Mouse (Mus musculus) CD4-positive, CD25-positive, alpha-beta regulatory T cell, adult 9 weeks (primary cell): Measurements from ENCODE around the gene Hic2. TPM values are rescaled to one million over a fixed set of nuclear protein-coding genes. Genes with fewer than 3 reads are reported as not detected.

Experiments
- polyA plus RNA-seq: library from polyadenylated mRNA; unstranded; fragments of 100-300 nt; shearing (Covaris generic); gene quantifications from one replicate; pipeline ENCODE4 v1.2.1, GENCODE M21; 2017

Hic2 gene
- polyA plus RNA-seq, result 1.3 TPM

DNA sequence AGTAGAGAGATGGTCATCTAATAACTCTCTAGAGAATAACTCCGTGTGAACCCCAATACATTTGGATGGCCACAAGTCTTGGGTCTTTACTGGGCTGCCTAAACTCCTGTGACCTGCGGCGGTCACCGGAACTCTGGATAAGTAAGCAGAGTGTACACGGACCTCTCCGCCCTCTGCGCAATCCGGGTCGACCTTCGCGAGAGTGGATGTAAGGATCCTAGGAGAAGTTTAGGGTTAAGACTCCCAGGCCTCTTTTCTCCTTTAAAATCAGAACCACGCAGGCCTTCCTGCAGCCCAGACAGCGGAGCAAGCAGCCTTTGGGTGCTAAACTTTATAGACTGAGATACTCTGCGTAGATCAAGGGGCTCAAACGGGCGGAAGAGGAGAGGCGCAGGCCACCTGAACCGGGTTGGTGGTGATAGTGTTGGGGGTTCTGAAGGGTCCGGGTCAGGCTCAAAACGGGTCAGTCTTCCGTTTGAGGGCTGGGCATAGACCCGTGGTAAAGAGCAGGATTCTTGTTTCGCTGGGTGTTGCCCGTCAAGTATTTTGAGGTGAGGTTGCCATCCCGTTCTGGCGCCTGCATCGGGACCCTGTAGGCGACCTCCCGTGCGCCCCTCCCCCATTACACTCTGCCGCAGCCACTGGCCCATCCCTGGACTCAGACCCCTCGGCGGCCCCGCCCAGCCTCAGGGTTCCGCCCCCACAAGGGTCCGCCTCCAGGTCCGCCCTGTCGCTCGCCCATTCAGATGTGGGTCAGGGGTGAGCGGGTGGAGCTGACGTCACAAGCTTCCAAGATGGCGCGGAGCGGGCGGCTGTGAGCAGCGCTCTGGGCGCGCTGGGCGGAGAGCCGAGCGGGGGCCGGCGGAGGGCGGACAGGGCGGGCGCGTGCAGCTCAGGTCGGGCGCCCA is at the start of gene Hic2:
TSS of gene Hic2 (plus strand) at position 779 of the 908 bp plus-strand sequence.

DNA sequence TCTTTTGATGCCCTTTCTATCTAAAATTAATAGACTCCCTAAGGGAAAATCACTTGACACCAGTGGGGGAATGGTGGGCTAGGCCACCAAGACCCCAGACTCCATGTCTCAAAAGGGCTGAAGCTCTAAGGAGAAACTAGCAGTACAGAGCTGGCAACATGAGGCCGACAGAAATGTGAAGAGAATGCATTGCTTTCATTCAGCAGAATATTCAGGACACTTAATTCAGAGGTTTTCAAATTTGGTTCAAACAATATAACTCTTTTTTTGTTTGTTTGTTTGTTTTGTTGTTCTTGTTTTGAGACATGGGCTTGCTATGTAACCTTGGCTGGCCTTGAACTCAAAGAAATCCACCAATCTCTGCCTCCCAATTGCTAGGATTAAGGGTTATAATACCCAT is 30.8 kb upstream of the Hic2 start, which contains the start of gene Ube2l3:
TSS of gene Ube2l3 (minus strand) at position 101 of the 400 bp plus-strand sequence.

DNA sequence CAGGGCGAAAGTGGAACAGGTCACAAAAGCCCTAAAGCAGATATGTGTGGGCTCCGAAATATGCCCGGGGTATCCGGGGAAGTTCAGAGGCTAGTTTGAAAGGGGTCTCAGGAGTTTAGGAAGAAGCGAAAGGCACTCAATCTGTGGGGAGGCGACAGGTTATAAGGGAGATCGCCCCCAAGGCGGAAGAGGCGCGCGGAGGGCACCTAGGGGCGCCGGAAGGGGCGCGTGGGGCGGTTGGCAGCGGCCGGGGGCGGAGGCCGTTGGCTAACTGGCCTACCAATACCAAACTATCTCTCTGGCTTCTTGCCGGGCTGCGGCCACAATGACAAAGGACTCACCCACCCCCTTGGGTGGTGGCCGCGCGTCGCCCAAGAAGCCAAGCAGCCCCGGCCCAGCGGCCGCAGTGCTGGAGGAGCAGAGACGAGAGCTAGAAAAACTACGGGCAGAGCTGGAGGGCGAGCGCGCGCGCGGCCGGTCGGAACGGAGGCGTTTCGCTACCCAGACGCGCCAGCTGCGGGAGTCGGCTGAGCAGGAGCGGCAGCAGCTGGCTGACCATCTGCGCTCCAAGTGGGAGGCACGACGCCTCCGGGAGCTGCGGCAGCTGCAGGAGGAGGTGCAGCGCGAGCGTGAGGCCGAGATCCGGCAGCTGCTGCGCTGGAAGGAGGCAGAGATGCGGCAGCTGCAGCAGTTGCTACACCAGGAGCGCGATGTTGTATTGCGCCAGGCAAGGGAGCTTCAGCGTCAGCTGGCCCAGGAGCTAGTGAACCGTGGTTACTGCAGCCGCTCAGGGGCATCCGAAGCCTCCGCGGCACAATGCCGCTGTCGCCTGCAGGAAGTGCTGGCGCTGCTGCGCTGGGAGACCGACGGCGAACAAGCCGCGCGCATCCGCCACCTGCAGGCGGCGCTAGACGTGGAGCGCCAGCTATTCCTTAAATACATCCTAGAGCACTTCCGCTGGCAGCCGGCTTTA is 24.7 kb upstream of the Hic2 start, which contains the start of gene Rimbp3:
TSS of gene Rimbp3 (plus strand) at position 215 of the 973 bp plus-strand sequence.

DNA sequence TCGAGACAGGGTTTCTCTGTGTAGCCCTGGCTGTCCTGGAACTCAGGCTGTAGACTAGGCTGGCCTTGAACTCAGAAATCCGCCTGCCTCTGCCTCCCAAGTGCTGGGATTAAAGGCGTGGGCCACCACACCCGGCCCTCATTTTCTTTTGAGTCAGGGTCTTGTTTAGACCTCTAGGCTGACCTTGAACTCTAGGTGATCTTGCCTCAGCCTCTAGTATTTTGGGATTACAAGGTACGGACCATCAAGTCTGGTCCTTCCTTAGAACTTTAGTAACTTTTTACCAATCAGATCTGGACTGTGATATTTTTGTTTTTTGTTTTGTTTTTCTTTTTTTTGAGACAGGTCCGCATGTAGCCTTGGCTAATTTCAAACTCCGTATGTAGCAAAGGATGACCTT is 42.3 kb downstream of the Hic2 start, which contains the start of gene Tmem191c:
TSS of gene Tmem191c (plus strand) at position 357 of the 400 bp plus-strand sequence.

Other genes starting within 250 kb of the Hic2 start
- gene Ypel1, start 163.9 kb upstream of the Hic2 start, polyA plus RNA-seq, result 4.0 TPM
- 261 TPM for gene Ppil2, start 122.3 kb upstream of the Hic2 start, polyA plus RNA-seq
- gene 2610318N02Rik, start 108.4 kb upstream of the Hic2 start, polyA plus RNA-seq, result 6.1 TPM
- 21.2 TPM for gene Sdf2l1, start 101.2 kb upstream of the Hic2 start, polyA plus RNA-seq
- gene Ydjc, start 89.0 kb upstream of the Hic2 start, polyA plus RNA-seq, result 4.6 TPM
- 1.8 TPM for gene Ccdc116, start 86.3 kb upstream of the Hic2 start, polyA plus RNA-seq
- gene Ube2l3, start 30.9 kb upstream of the Hic2 start, polyA plus RNA-seq, result 322 TPM
- not detected for gene Rimbp3, start 25.0 kb upstream of the Hic2 start, polyA plus RNA-seq
- 86.0 TPM for gene Tmem191c, start 42.5 kb downstream of the Hic2 start, polyA plus RNA-seq
- 0.31 TPM for gene Serpind1, start 97.8 kb downstream of the Hic2 start, polyA plus RNA-seq
- gene Snap29, start 172.4 kb downstream of the Hic2 start, polyA plus RNA-seq, result 26.0 TPM
- 30.1 TPM for gene Pi4ka, start 172.7 kb downstream of the Hic2 start, polyA plus RNA-seq
- gene Crkl, start 218.4 kb downstream of the Hic2 start, polyA plus RNA-seq, result 82.2 TPM